Mouse (Mus musculus) hindbrain, embryonic 16.5 days (tissue): ENCODE measurements at regions not wholly inside any gene's neighbourhood (a gene's known extent, or its start where the extent isn't known, plus 50 kb on each side); places are given as distances from the start of the nearest gene placed in this dataset.

Experiments
- ATAC-seq: fragments of 200-750 bp; cut with Nextera tagmentation; 2 replicates; pipeline ENCODE4 v1.8.0; 2017; ENCODE audit warnings: moderate TSS enrichment, moderate library complexity
- H3K27ac ChIP-seq: fragments of 300-500 bp; sonication (generic); 2 replicates; pipeline ENCODE4 v1.5.1; 2014; ENCODE audit warnings: low read depth, mild to moderate bottlenecking, control low read depth, low read length, moderate library complexity
- H3K27me3 ChIP-seq: fragments of 300-500 bp; sonication (generic); replicated peaks from 2 replicates; pipeline ENCODE4 v1.6.1; 2014; ENCODE audit warnings: low read length; ENCODE audit not compliant: control insufficient read depth, insufficient read depth
- H3K36me3 ChIP-seq: fragments of 300-500 bp; sonication (generic); 2 replicates; pipeline ENCODE4 v1.6.1; 2014; ENCODE audit warnings: mild to moderate bottlenecking, low read length, moderate library complexity, mixed read lengths; ENCODE audit not compliant: control insufficient read depth, insufficient read depth
- H3K4me1 ChIP-seq: fragments of 300-500 bp; sonication (generic); 2 replicates; pipeline ENCODE4 v1.6.1; 2014; ENCODE audit warnings: low read depth, low read length; ENCODE audit not compliant: control insufficient read depth, insufficient read depth
- H3K4me2 ChIP-seq: fragments of 300-500 bp; sonication (generic); 2 replicates; pipeline ENCODE4 v1.6.1; 2014; ENCODE audit warnings: mild to moderate bottlenecking, low read length, control low read depth, moderate library complexity
- H3K4me3 ChIP-seq: fragments of 300-500 bp; sonication (generic); 2 replicates; pipeline ENCODE4 v1.5.1; 2014; ENCODE audit warnings: mild to moderate bottlenecking, low read length, control low read depth, moderate library complexity
- H3K9ac ChIP-seq: fragments of 300-500 bp; sonication (generic); 2 replicates; pipeline ENCODE4 v1.6.1; 2014; ENCODE audit warnings: low read depth, mild to moderate bottlenecking, control low read depth, low read length, moderate library complexity
- H3K9me3 ChIP-seq: fragments of 300-500 bp; sonication (generic); 2 replicates; pipeline ENCODE4 v1.6.1; 2014; ENCODE audit warnings: mild to moderate bottlenecking, low read length, moderate library complexity; ENCODE audit not compliant: control insufficient read depth
- WGBS: fragments of 180-500 bp; shearing (Covaris S2); extraction: QIAGEN DNeasy Blood & Tissue Kit; methylation state at CpG from one replicate; pipeline ENCODE4 v1.1.7; 2014; 5-methylcytosine and 5-hydroxymethylcytosine counted together

GRCm38 (mm10) chr4:9935949-9936348, 938.3 kb upstream of the 2610301B20Rik start:
- Histone ChIP-seq H3K4me2 (no peak overlapping the region), H3K27ac (no peak overlapping the region), H3K36me3 (no peaks in the 10 kb centered on the region), H3K27me3 (no peaks in the 10 kb centered on the region), H3K4me3 (no peak overlapping the region), H3K4me1 (no peaks in the 10 kb centered on the region), H3K9me3 (no peaks in the 10 kb centered on the region), H3K9ac (no peak overlapping the region)
- ATAC-seq: no peak
- WGBS: 48% methylated on average over 3 of the region's 3 CpGs

GRCm38 (mm10) chr4:9951441-9951840, 922.9 kb upstream of the 2610301B20Rik start:
- Histone ChIP-seq H3K4me1 (no peaks in the 10 kb centered on the region), H3K36me3 (no peaks in the 10 kb centered on the region), H3K27me3 (no peaks in the 10 kb centered on the region), H3K27ac (no peak overlapping the region), H3K9me3 (no peaks in the 10 kb centered on the region), H3K4me2 (no peak overlapping the region), H3K9ac (no peak overlapping the region), H3K4me3 (no peak overlapping the region)
- ATAC-seq: no peak
- WGBS: 90% methylated on average over 4 of the region's 4 CpGs

- Histone ChIP-seq H3K9ac (no peak overlapping the region), H3K27ac (no peak overlapping the region), H3K27me3 (no peaks in the 10 kb centered on the region), H3K36me3 (no peaks in the 10 kb centered on the region), H3K4me3 (no peak overlapping the region), H3K9me3 (no peaks in the 10 kb centered on the region), H3K4me2 (no peak overlapping the region), H3K4me1 (no peaks in the 10 kb centered on the region)
- no peak for ATAC-seq
Observed at GRCm38 (mm10) chr4:9974631-9975030, 899.7 kb upstream of the 2610301B20Rik start.

- WGBS: 91% methylated on average over 3 of the region's 3 CpGs
- H3K9me3 ChIP-seq: no peaks in the 10 kb centered on the region
- H3K27me3 ChIP-seq: no peaks in the 10 kb centered on the region
- H3K4me1 ChIP-seq: no peaks in the 10 kb centered on the region
- H3K4me3 ChIP-seq: no peak overlapping the region
- no peak for ATAC-seq
- no peak overlapping the region for H3K9ac ChIP-seq
- H3K36me3 ChIP-seq: no peaks in the 10 kb centered on the region
- H3K4me2 ChIP-seq: no peak overlapping the region
- no peak overlapping the region for H3K27ac ChIP-seq
Observed at GRCm38 (mm10) chr4:9981354-9982040, 892.8 kb upstream of the 2610301B20Rik start.

- ATAC-seq: no peak
- H3K4me2 ChIP-seq: no peak overlapping the region
- no peaks in the 10 kb centered on the region for H3K9me3 ChIP-seq
- no peak overlapping the region for H3K4me3 ChIP-seq
- no peaks in the 10 kb centered on the region for H3K27me3 ChIP-seq
- no peaks in the 10 kb centered on the region for H3K4me1 ChIP-seq
- no peak overlapping the region for H3K9ac ChIP-seq
- H3K36me3 ChIP-seq: no peaks in the 10 kb centered on the region
- H3K27ac ChIP-seq: no peak overlapping the region
- WGBS: 88% methylated on average over 7 of the region's 7 CpGs
Observed at GRCm38 (mm10) chr4:9982786-9983525, 891.3 kb upstream of the 2610301B20Rik start.

GRCm38 (mm10) chr4:9993871-9994270, 880.4 kb upstream of the 2610301B20Rik start:
- Histone ChIP-seq H3K4me3 (no peak overlapping the region), H3K27me3 (no peaks in the 10 kb centered on the region), H3K4me1 (no peaks in the 10 kb centered on the region), H3K9me3 (no peaks in the 10 kb centered on the region), H3K9ac (no peak overlapping the region), H3K4me2 (no peak overlapping the region), H3K36me3 (no peaks in the 10 kb centered on the region), H3K27ac (no peak overlapping the region)
- no peak for ATAC-seq
- WGBS: 22% methylated on average over 1 of the region's 1 CpGs

GRCm38 (mm10) chr4:9994466-9994865, 879.8 kb upstream of the 2610301B20Rik start:
- no peaks in the 10 kb centered on the region for H3K9me3 ChIP-seq
- no peak overlapping the region for H3K4me3 ChIP-seq
- H3K27ac ChIP-seq: no peak overlapping the region
- no peaks in the 10 kb centered on the region for H3K36me3 ChIP-seq
- WGBS: 66% methylated on average over 1 of the region's 1 CpGs
- H3K27me3 ChIP-seq: no peaks in the 10 kb centered on the region
- H3K4me2 ChIP-seq: no peak overlapping the region
- no peak overlapping the region for H3K9ac ChIP-seq
- no peaks in the 10 kb centered on the region for H3K4me1 ChIP-seq
- no peak for ATAC-seq

GRCm38 (mm10) chr4:10030316-10030715, 844.0 kb upstream of the 2610301B20Rik start:
- Histone ChIP-seq H3K4me2 (no peak overlapping the region), H3K4me3 (no peak overlapping the region), H3K4me1 (no peaks in the 10 kb centered on the region), H3K9ac (no peak overlapping the region), H3K36me3 (no peaks in the 10 kb centered on the region), H3K27me3 (no peaks in the 10 kb centered on the region), H3K9me3 (no peaks in the 10 kb centered on the region), H3K27ac (no peak overlapping the region)
- no peak for ATAC-seq

GRCm38 (mm10) chr4:10031764-10032163, 842.5 kb upstream of the 2610301B20Rik start:
- WGBS: 20% methylated on average over 3 of the region's 3 CpGs
- H3K4me1 ChIP-seq: no peaks in the 10 kb centered on the region

More at GRCm38 (mm10) chr4:10031764-10032163, 842.5 kb upstream of the 2610301B20Rik start:
- Histone ChIP-seq H3K4me2 (no peak overlapping the region), H3K36me3 (no peaks in the 10 kb centered on the region), H3K27me3 (no peaks in the 10 kb centered on the region), H3K9me3 (no peaks in the 10 kb centered on the region), H3K27ac (no peak overlapping the region), H3K4me3 (no peak overlapping the region), H3K9ac (no peak overlapping the region)
- ATAC-seq: no peak
